Mouse (Mus musculus) kidney, postnatal 0 days (tissue): ENCODE measurements around the gene Snip1. TPM values are rescaled to one million over a fixed set of nuclear protein-coding genes. Genes with fewer than 3 reads are reported as not detected.

Experiments
- ATAC-seq: fragments of 200-750 bp; cut with Nextera tagmentation; replicated peaks from 2 replicates; pipeline ENCODE4 v1.8.0; 2017; ENCODE audit warnings: low read depth, moderate number of reproducible peaks, moderate TSS enrichment, moderate library complexity; ENCODE audit not compliant: low FRiP score
- DNase-seq: peaks from one replicate; pipeline ENCODE4 v3.0.0-alpha.2; 2016; ENCODE audit warnings: low spot score
- H3K27ac ChIP-seq: fragments of 300-500 bp; sonication (generic); 2 replicates; pipeline ENCODE4 v1.5.1; 2014; ENCODE audit warnings: mild to moderate bottlenecking
- H3K27me3 ChIP-seq: fragments of 300-500 bp; sonication (generic); 2 replicates; pipeline ENCODE4 v1.6.1; 2014; ENCODE audit warnings: low read length, mixed read lengths; ENCODE audit not compliant: insufficient read depth
- H3K36me3 ChIP-seq: fragments of 300-500 bp; sonication (generic); 2 replicates; pipeline ENCODE4 v1.6.1; 2014; ENCODE audit warnings: low read length, mixed read lengths; ENCODE audit not compliant: insufficient read depth
- H3K4me1 ChIP-seq: fragments of 300-500 bp; sonication (generic); replicated peaks from 2 replicates; pipeline ENCODE4 v1.6.1; 2014; ENCODE audit warnings: antibody characterized with exemption, low read length, mixed read lengths; ENCODE audit not compliant: insufficient read depth
- H3K4me2 ChIP-seq: fragments of 300-500 bp; sonication (generic); 2 replicates; pipeline ENCODE4 v1.6.1; 2014; ENCODE audit warnings: mild to moderate bottlenecking, low read length, moderate library complexity, mixed read lengths
- H3K4me3 ChIP-seq: fragments of 300-500 bp; sonication (generic); replicated peaks from 2 replicates; pipeline ENCODE4 v1.5.1; 2014; ENCODE audit warnings: low read depth, low read length
- H3K9ac ChIP-seq: fragments of 300-500 bp; sonication (generic); 2 replicates; pipeline ENCODE4 v1.6.1; 2014; ENCODE audit warnings: low read depth, low read length
- H3K9me3 ChIP-seq: fragments of 300-500 bp; sonication (generic); replicated peaks from 2 replicates; pipeline ENCODE4 v1.6.1; 2016; ENCODE audit warnings: low read length, inconsistent platforms, mixed read lengths
- CTCF ChIP-seq: IDR thresholded peaks from 2 replicates; pipeline ENCODE4 v1.5.1; 2016; ENCODE audit warnings: antibody characterized with exemption, low read depth, mild to moderate bottlenecking, moderate library complexity
- WGBS: fragments of 180-500 bp; shearing (Covaris S2); extraction: QIAGEN DNeasy Blood & Tissue Kit; methylation state at CpG from one replicate; pipeline ENCODE4 v1.1.7; 2014; 5-methylcytosine and 5-hydroxymethylcytosine counted together
- polyA plus RNA-seq: library from polyadenylated mRNA; unstranded; fragments of >200 nt; fragmentation: Nextera tagmentation; extraction: Ambion mirVana; gene quantifications from 2 replicates; pipeline ENCODE4 v1.2.1, GENCODE M21; 2015

Snip1 gene
- polyA plus RNA-seq, 1 experiment from 2014 or later, result 26.0 TPM

DNA sequence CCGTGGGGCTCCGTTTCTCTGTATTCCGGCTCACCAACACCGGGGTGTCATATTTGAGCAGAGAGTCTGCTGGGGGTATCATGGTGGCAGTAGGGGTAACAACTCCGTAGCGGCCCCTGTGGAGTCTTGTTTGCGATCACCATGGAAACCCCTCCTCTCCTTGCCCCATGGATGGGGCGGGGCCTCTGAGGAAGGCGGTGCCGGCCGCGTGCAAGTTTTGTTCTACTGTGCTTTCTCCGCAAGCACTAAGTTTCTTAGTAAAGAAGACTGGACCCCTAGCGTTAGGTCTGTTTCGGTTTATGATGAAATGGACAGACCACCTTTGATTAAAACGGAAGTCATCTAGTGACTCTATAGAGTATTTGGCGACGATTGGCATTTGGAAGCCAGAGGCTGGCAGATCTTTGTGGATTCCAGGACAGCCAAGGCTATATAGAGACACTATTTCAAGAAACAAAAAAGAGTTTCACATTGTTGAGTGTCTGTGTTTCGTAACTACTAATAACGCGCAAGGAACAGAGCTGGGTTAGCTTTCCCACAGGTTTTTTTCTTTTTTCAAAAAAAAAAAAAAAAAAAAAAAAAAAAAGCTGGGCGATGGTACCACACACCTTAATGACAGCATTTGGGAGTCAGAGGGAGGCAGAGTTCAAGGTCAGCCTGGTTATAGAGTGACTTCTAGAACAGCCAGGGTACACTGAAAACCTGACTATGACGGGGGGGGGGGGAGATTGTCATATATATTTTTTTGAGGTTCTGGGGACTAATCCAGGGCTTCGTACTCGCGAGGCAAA is 760 bp upstream of the Snip1 start, which contains the start of gene Dnali1:
Dnali1 (minus strand) TSS at position 187 of the 791 bp plus-strand sequence.
- H3K36me3 ChIP-seq, result peaks cover 12% of the 10 kb centered on the region
- H3K4me3 ChIP-seq, result peak within 1 kb of the TSS; percentile 90
- WGBS, result 2% methylated on average over 26 of the region's 26 CpGs
- peak within 1 kb of the TSS; percentile 76 for H3K4me2 ChIP-seq
- TF ChIP-seq CTCF, result peak; percentile 5; the same call in 1 of the 2 replicates
- H3K27ac ChIP-seq, result peak within 1 kb of the TSS; percentile 58
- H3K9ac ChIP-seq, result peak within 1 kb of the TSS; percentile 91
- DNase-seq, result peak; percentile 76
- no peaks in the 10 kb centered on the region for H3K27me3 ChIP-seq
- H3K9me3 ChIP-seq, result no peaks in the 10 kb centered on the region
- peak; percentile 11; the same call in 1 of the 2 replicates for ATAC-seq
- H3K4me1 ChIP-seq, result peaks cover 7% of the 10 kb centered on the region

GRCm38 (mm10) chr4:125077700-125078099 is 11.2 kb downstream of the Snip1 start:
- H3K9ac ChIP-seq, result no peak overlapping the region
- ATAC-seq (no peak; the same call in 1 of the 2 replicates), DNase-seq (no peak)
- H3K4me1 ChIP-seq, result no peaks in the 10 kb centered on the region
- H3K27me3 ChIP-seq, result no peaks in the 10 kb centered on the region
- no peak overlapping the region for H3K4me2 ChIP-seq
- H3K36me3 ChIP-seq, result peaks cover 13% of the 10 kb centered on the region
- H3K9me3 ChIP-seq, result no peaks in the 10 kb centered on the region
- no peak overlapping the region for H3K27ac ChIP-seq
- TF ChIP-seq CTCF, result no peak
- H3K4me3 ChIP-seq, result no peak overlapping the region
- WGBS, result 85% methylated on average over 2 of the region's 2 CpGs

- 90% methylated on average over 2 of the region's 2 CpGs for WGBS
- Histone ChIP-seq H3K9ac (no peak overlapping the region), H3K4me2 (no peak overlapping the region), H3K27ac (no peak overlapping the region), H3K27me3 (no peaks in the 10 kb centered on the region), H3K9me3 (no peaks in the 10 kb centered on the region), H3K4me3 (no peak overlapping the region), H3K36me3 (peaks cover 4% of the 10 kb centered on the region; the same call in 1 of the 2 replicates), H3K4me1 (no peaks in the 10 kb centered on the region)
- DNase-seq (no peak), ATAC-seq (no peak)
- no peak for TF ChIP-seq CTCF
These were observed 12.2 kb downstream of the Snip1 start for GRCm38 (mm10) chr4:125078698-125079097.

GRCm38 (mm10) chr4:125084403-125085345 is 18.2 kb downstream of the Snip1 start, which contains the start of gene Meaf6:
Gene Meaf6, plus strand, starts transcription at chr4:125085134.
- Histone ChIP-seq H3K4me1 (peaks cover 5% of the 10 kb centered on the region; the same call in 1 of the 2 replicates), H3K9me3 (no peaks in the 10 kb centered on the region), H3K27ac (peak within 1 kb of the TSS; percentile 97), H3K4me3 (peak within 1 kb of the TSS; percentile 85), H3K36me3 (peaks cover 14% of the 10 kb centered on the region; the same call in 1 of the 2 replicates), H3K27me3 (no peaks in the 10 kb centered on the region), H3K4me2 (peak within 1 kb of the TSS; percentile 66), H3K9ac (peak within 1 kb of the TSS; percentile 88)
- WGBS, result 1% methylated on average over 56 of the region's 63 CpGs
- TF ChIP-seq CTCF, result peak; percentile 73
- ATAC-seq (peak; percentile 92), DNase-seq (peak; percentile 90)

DNA sequence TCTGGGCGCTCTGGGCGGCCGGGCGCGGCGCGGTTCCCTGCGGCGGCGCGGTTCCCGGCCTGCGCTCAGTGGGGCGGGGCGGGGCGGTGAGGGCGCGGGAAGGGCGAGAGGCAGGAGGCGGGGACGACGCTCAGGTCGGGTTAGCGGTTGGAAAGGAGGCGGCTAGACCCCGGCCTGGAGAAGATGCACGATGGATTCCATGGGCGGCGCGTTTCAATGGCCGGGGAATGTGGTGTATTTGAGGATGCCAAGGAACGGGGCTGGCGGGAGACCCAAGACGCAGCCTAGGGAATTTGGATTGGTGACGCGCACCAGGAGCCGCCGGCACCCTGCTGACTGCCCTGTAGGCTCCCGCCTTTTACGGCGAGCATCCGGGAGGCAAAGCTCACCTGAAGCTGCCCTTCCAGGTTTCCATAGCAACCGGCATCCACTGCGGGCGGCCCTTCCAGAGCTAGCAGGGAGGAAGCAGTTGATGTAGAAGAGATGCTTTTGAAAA is 18.9 kb downstream of the Snip1 start:
- peak overlapping the region; percentile 88 for H3K9ac ChIP-seq
- peaks cover 5% of the 10 kb centered on the region; the same call in 1 of the 2 replicates for H3K4me1 ChIP-seq
- H3K27ac ChIP-seq, result peak overlapping the region; percentile 97
- H3K9me3 ChIP-seq, result no peaks in the 10 kb centered on the region
- DNase-seq (peak; percentile 85), ATAC-seq (peak; percentile 93)
- H3K36me3 ChIP-seq, result peaks cover 21% of the 10 kb centered on the region
- no peaks in the 10 kb centered on the region for H3K27me3 ChIP-seq
- peak overlapping the region; percentile 66 for H3K4me2 ChIP-seq
- peak overlapping the region; percentile 85 for H3K4me3 ChIP-seq
- WGBS, result under 1% methylated on average over 44 of the region's 45 CpGs
- TF ChIP-seq CTCF, result no peak

- ATAC-seq (no peak), DNase-seq (no peak)
- no peak overlapping the region for H3K4me2 ChIP-seq
- H3K9ac ChIP-seq, result no peak overlapping the region
- H3K27me3 ChIP-seq, result no peaks in the 10 kb centered on the region
- WGBS, result 94% methylated on average over 5 of the region's 5 CpGs
- H3K4me3 ChIP-seq, result no peak overlapping the region
- no peak overlapping the region for H3K27ac ChIP-seq
- peaks cover 26% of the 10 kb centered on the region for H3K36me3 ChIP-seq
- no peaks in the 10 kb centered on the region for H3K4me1 ChIP-seq
- no peaks in the 10 kb centered on the region for H3K9me3 ChIP-seq
- TF ChIP-seq CTCF, result no peak
These were observed 26.6 kb downstream of the Snip1 start for GRCm38 (mm10) chr4:125093031-125093430.
